Mouse (Mus musculus) adrenal gland, postnatal 10 days (tissue): Measurements from ENCODE around the gene Arsa. TPM values are rescaled to one million over a fixed set of nuclear protein-coding genes. Genes with fewer than 3 reads are reported as not detected.

Experiments used
- total RNA-seq, 2 experiments: library from RNA; stranded (reverse); gene quantifications; 2 replicates each; pipeline ENCODE4 v1.2.3; 2021

Arsa gene
- total RNA-seq, 2 experiments from 2014 or later = 26.6 to 29.5 TPM

Other genes starting within 250 kb of the Arsa start
- gene Sbf1, start 162.1 kb downstream of the Arsa start, total RNA-seq = 10 to 100 TPM; 80.3 to 85.7 TPM
- gene Adm2, start 154.7 kb downstream of the Arsa start, total RNA-seq = not detected
- 1 to 10 TPM; 1.8 to 3.3 TPM for gene Miox, start 143.0 kb downstream of the Arsa start, total RNA-seq
- gene Lmf2, start 121.8 kb downstream of the Arsa start, total RNA-seq = 10 to 100 TPM; 38.6 to 41.9 TPM
- 100 to 1,000 TPM in 1 of 2 experiments, 10 to 100 TPM in 1; 89.2 to 103 TPM for gene Ncaph2, start 121.7 kb downstream of the Arsa start, total RNA-seq
- 10 to 100 TPM; 34.7 to 43.7 TPM for gene Sco2, start 103.6 kb downstream of the Arsa start, total RNA-seq
- 1 to 10 TPM; 3.4 to 9.8 TPM for gene Tymp, start 100.4 kb downstream of the Arsa start, total RNA-seq
- 1 to 10 TPM; 1.4 to 1.5 TPM for gene Odf3b, start 98.1 kb downstream of the Arsa start, total RNA-seq
- under 1 TPM in 1 of 2 experiments, not detected in 1; 0.06 TPM for gene Klhdc7b, start 92.5 kb downstream of the Arsa start, total RNA-seq
- gene Syce3, start 66.9 kb downstream of the Arsa start, total RNA-seq = not detected
- 100 to 1,000 TPM; 554 to 660 TPM for gene Cpt1b, start 51.6 kb downstream of the Arsa start, total RNA-seq
- 1 to 10 TPM; 2.5 to 3.5 TPM for gene C730034F03Rik, start 47.8 kb downstream of the Arsa start, total RNA-seq
- gene Gm44502, start 47.7 kb downstream of the Arsa start, total RNA-seq = 1 to 10 TPM; 5.6 to 9.2 TPM
- gene Chkb, start 47.5 kb downstream of the Arsa start, total RNA-seq = 100 to 1,000 TPM; 106 to 128 TPM
- gene Mapk8ip2, start 23.5 kb downstream of the Arsa start, total RNA-seq = 10 to 100 TPM in 1 of 2 experiments, 1 to 10 TPM in 1; 6.9 to 12.7 TPM
- gene Shank3, start 22.2 kb upstream of the Arsa start, total RNA-seq = 10 to 100 TPM; 54.1 to 67.5 TPM
- gene Acr, start 90.9 kb upstream of the Arsa start, total RNA-seq = under 1 TPM; 0.45 to 0.76 TPM
- 10 to 100 TPM in 1 of 2 experiments, 1 to 10 TPM in 1; 9.2 to 11.1 TPM for gene Rabl2, start 114.5 kb upstream of the Arsa start, total RNA-seq